Mouse (Mus musculus) liver, postnatal 0 days (tissue): Measurements from ENCODE around the gene Ptpn13. TPM values are rescaled to one million over a fixed set of nuclear protein-coding genes. Genes with fewer than 3 reads are reported as not detected.

Source experiments
- ATAC-seq: fragments of 200-750 bp; cut with Nextera tagmentation; 2 replicates; pipeline ENCODE4 v1.8.0; 2017; ENCODE audit warnings: mild to moderate bottlenecking, moderate library complexity
- DNase-seq: peaks from one replicate; pipeline ENCODE4 v3.0.0-alpha.2; 2016
- H3K27ac ChIP-seq: fragments of 300-500 bp; sonication (generic); 2 replicates; pipeline ENCODE4 v1.5.1; 2014; ENCODE audit warnings: antibody characterized with exemption, moderate library complexity, mild to moderate bottlenecking, low read depth
- H3K27me3 ChIP-seq: fragments of 300-500 bp; sonication (generic); 2 replicates; pipeline ENCODE4 v1.6.1; 2014; ENCODE audit warnings: low read length, control low read depth, mixed read lengths; ENCODE audit not compliant: insufficient read depth
- H3K36me3 ChIP-seq: fragments of 300-500 bp; sonication (generic); replicated peaks from 2 replicates; pipeline ENCODE4 v1.6.1; 2014; ENCODE audit warnings: mild to moderate bottlenecking, control low read depth, low read length, moderate library complexity, mixed read lengths; ENCODE audit not compliant: insufficient read depth
- H3K4me1 ChIP-seq: fragments of 300-500 bp; sonication (generic); 2 replicates; pipeline ENCODE4 v1.6.1; 2014; ENCODE audit warnings: antibody characterized with exemption, mild to moderate bottlenecking, control low read depth; ENCODE audit not compliant: insufficient read depth
- H3K4me2 ChIP-seq: fragments of 300-500 bp; sonication (generic); 2 replicates; pipeline ENCODE4 v1.6.1; 2014; ENCODE audit warnings: low read depth, mild to moderate bottlenecking, low read length, moderate library complexity, mixed read lengths
- H3K4me3 ChIP-seq: fragments of 300-500 bp; sonication (generic); 2 replicates; pipeline ENCODE4 v1.5.1; 2014; ENCODE audit warnings: low read depth, low read length
- H3K9ac ChIP-seq: fragments of 300-500 bp; sonication (generic); replicated peaks from 2 replicates; pipeline ENCODE4 v1.6.1; 2014; ENCODE audit warnings: mild to moderate bottlenecking, moderate library complexity
- H3K9me3 ChIP-seq: fragments of 300-500 bp; sonication (generic); 2 replicates; pipeline ENCODE4 v1.6.1; 2016; ENCODE audit warnings: mild to moderate bottlenecking, control low read depth, low read length, mixed read lengths
- CTCF ChIP-seq: sonication (generic); IDR thresholded peaks from 2 replicates; pipeline ENCODE4 v1.5.1; 2016; ENCODE audit warnings: antibody characterized with exemption, low read depth
- EP300 ChIP-seq: IDR thresholded peaks from 2 replicates; pipeline ENCODE4 v1.6.1; 2016; ENCODE audit warnings: antibody characterized with exemption, low read depth, mild to moderate bottlenecking
- WGBS: fragments of 180-500 bp; shearing (Covaris S2); extraction: QIAGEN DNeasy Blood & Tissue Kit; methylation state at CpG from one replicate; pipeline ENCODE4 v1.1.7; 2014; ENCODE audit not compliant: insufficient replicate concordance; 5-methylcytosine and 5-hydroxymethylcytosine counted together
- polyA plus RNA-seq: library from polyadenylated mRNA; unstranded; fragments of >200 nt; fragmentation: Nextera tagmentation; extraction: Ambion mirVana; gene quantifications from 2 replicates; pipeline ENCODE4 v1.2.1, GENCODE M21; 2015

Ptpn13 gene
- polyA plus RNA-seq, 1 experiment from 2014 or later: 0.38 TPM

GRCm38 (mm10) chr5:103447806-103448416 is 22.9 kb downstream of the Ptpn13 start:
- Histone ChIP-seq H3K4me2 (no peak overlapping the region), H3K27me3 (no peaks in the 10 kb centered on the region), H3K36me3 (no peaks in the 10 kb centered on the region), H3K4me1 (no peaks in the 10 kb centered on the region), H3K9ac (no peak overlapping the region), H3K9me3 (0 out of 2 replicates have a peak, but pooled peaks cover 2% of the 10 kb centered on the region), H3K4me3 (no peak overlapping the region), H3K27ac (no peak overlapping the region)
- TF ChIP-seq CTCF: no peak
- TF ChIP-seq EP300: no peak
- ATAC-seq (no peak), DNase-seq (no peak)
- WGBS: 87% methylated on average over 17 of the region's 17 CpGs

- Histone ChIP-seq H3K4me2 (no peak overlapping the region), H3K27me3 (no peaks in the 10 kb centered on the region), H3K9me3 (0 out of 2 replicates have a peak, but pooled peaks cover 2% of the 10 kb centered on the region), H3K4me1 (no peaks in the 10 kb centered on the region), H3K36me3 (no peaks in the 10 kb centered on the region), H3K9ac (no peak overlapping the region), H3K27ac (no peak overlapping the region), H3K4me3 (no peak overlapping the region)
- TF ChIP-seq CTCF: no peak
- TF ChIP-seq EP300: no peak
- no peak for DNase-seq
- 64% methylated on average over 1 of the region's 1 CpGs for WGBS
- no peak for ATAC-seq
These were observed 23.5 kb downstream of the Ptpn13 start for GRCm38 (mm10) chr5:103448470-103448869.

GRCm38 (mm10) chr5:103450663-103451062 is 25.7 kb downstream of the Ptpn13 start:
- Histone ChIP-seq H3K4me3 (no peak overlapping the region), H3K4me1 (no peaks in the 10 kb centered on the region), H3K9ac (no peak overlapping the region), H3K27ac (no peak overlapping the region), H3K27me3 (no peaks in the 10 kb centered on the region), H3K9me3 (0 out of 2 replicates have a peak, but pooled peaks cover 2% of the 10 kb centered on the region), H3K36me3 (no peaks in the 10 kb centered on the region), H3K4me2 (no peak overlapping the region)
- TF ChIP-seq EP300: no peak
- TF ChIP-seq CTCF: no peak
- ATAC-seq (no peak), DNase-seq (no peak)
- 67% methylated on average over 1 of the region's 1 CpGs for WGBS

GRCm38 (mm10) chr5:103453361-103454140 is 28.6 kb downstream of the Ptpn13 start:
- no peaks in the 10 kb centered on the region for H3K27me3 ChIP-seq
- no peak for ATAC-seq
- H3K9ac ChIP-seq: no peak overlapping the region
- H3K27ac ChIP-seq: no peak overlapping the region
- 0 out of 2 replicates have a peak, but pooled peaks cover 2% of the 10 kb centered on the region for H3K9me3 ChIP-seq
- H3K36me3 ChIP-seq: no peaks in the 10 kb centered on the region
- no peak overlapping the region for H3K4me3 ChIP-seq
- 77% methylated on average over 14 of the region's 14 CpGs for WGBS
- no peaks in the 10 kb centered on the region for H3K4me1 ChIP-seq
- no peak for DNase-seq
- no peak overlapping the region for H3K4me2 ChIP-seq
- TF ChIP-seq EP300 (no peak), CTCF (peak; percentile 19; the same call in 1 of the 2 replicates)

- ATAC-seq (no peak), DNase-seq (no peak)
- no peak for TF ChIP-seq EP300
- peak; percentile 14; the same call in 1 of the 2 replicates for TF ChIP-seq CTCF
These were observed 31.8 kb downstream of the Ptpn13 start for GRCm38 (mm10) chr5:103456794-103457193.

GRCm38 (mm10) chr5:103458411-103458810 is 33.4 kb downstream of the Ptpn13 start:
- no peaks in the 10 kb centered on the region for H3K27me3 ChIP-seq
- H3K36me3 ChIP-seq: no peaks in the 10 kb centered on the region
- no peak overlapping the region for H3K27ac ChIP-seq
- no peak overlapping the region for H3K9ac ChIP-seq
- 53% methylated on average over 8 of the region's 8 CpGs for WGBS
- no peak for ATAC-seq
- TF ChIP-seq EP300 (no peak), CTCF (no peak)
- no peaks in the 10 kb centered on the region for H3K4me1 ChIP-seq
- no peak overlapping the region for H3K4me2 ChIP-seq
- no peaks in the 10 kb centered on the region for H3K9me3 ChIP-seq
- DNase-seq: no peak
- no peak overlapping the region for H3K4me3 ChIP-seq

More at GRCm38 (mm10) chr5:103456794-103457193, 31.8 kb downstream of the Ptpn13 start:
- H3K9me3 ChIP-seq: no peaks in the 10 kb centered on the region
- no peak overlapping the region for H3K27ac ChIP-seq
- H3K27me3 ChIP-seq: no peaks in the 10 kb centered on the region
- H3K4me1 ChIP-seq: no peaks in the 10 kb centered on the region
- H3K4me3 ChIP-seq: no peak overlapping the region
- WGBS: 74% methylated on average over 1 of the region's 1 CpGs
- no peak overlapping the region for H3K9ac ChIP-seq
- H3K4me2 ChIP-seq: no peak overlapping the region
- H3K36me3 ChIP-seq: no peaks in the 10 kb centered on the region
